In the genomic region with DNA sequence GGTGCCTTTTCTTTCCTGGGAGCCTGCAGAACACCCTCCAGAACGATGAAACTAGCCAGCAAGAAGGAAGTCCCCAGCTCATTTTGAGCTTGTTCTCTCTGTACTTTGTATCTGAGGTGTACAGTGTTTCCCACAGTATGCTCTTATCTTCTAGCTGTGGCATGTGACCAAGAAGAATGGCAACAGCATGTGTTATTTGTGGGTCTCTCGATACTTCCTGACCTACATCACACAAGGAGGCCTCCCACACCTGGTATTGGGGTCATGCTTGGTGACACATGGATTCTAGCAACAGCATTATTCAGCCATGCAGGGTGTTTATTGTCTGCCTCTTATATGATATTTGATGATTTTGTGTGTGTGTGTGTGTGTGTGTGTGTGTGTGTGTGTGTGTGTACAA, we compare ENCODE assay signal across 29 mouse cellular contexts.
DNase-seq lines count a peak whose midpoint lies in the region; ATAC-seq and TF ChIP-seq lines count a peak whose summit lies in the region.
"Had no signal": no experiment of that assay in that cellular context is flagged by ENCODE, and none has a peak within 500 bp of the region (broad histone marks: within the 10 kb centered on the region; RNA-seq: fewer than 3 reads in every experiment).

No protein-coding gene starts in this region.

- TF ChIP-seq POLR2A in thymus, adult 2 months (IDR thresholded peaks at IDR 0.05; ENCODE audit: control insufficient read depth, extremely low read depth, insufficient read depth, low read length, poor library complexity) = no peak

- H3K4me1 ChIP-seq in thymus, adult 2 months (replicated peaks; ENCODE audit: control insufficient read depth, insufficient read depth, low read length) = peaks cover 11% of the 10 kb centered on the region
- H3K4me1 ChIP-seq in forebrain, embryonic 12.5 days = no peaks in the 10 kb centered on the region
- no peaks in the 10 kb centered on the region for H3K4me1 ChIP-seq in heart, embryonic 10.5 days
- H3K4me1 ChIP-seq: forebrain, embryonic 15.5 days; hindbrain, embryonic 10.5 days; hindbrain, embryonic 15.5 days; limb, embryonic 13.5 days; liver, embryonic 13.5 days; neural tube, embryonic 15.5 days had no signal

- peak; percentile 40 for DNase-seq in A20 (ENCODE audit: low read depth, low spot score)
- DNase-seq in T-cell, adult 2 months (ENCODE audit: low spot score) = peak; percentile 4
- DNase-seq in thymus, adult 2 months = peak; percentile 39
- DNase-seq in thymus, postnatal 36 days = peak; percentile 28 to 53
- DNase-seq in frontal cortex, postnatal 36 days (ENCODE audit: low spot score in 2 of 2) = no peak
- DNase-seq in heart, embryonic 10.5 days (ENCODE audit: low spot score) = no peak
- DNase-seq: adrenal gland, postnatal 10 days; cerebellum, adult 8-10 months; cerebellum, postnatal 25 days; heart, postnatal 10 days; kidney, adult 11 months; kidney, postnatal 14 days; liver, embryonic 13.5 days; lung, adult 18-20 months; lung, postnatal 4 days; midbrain, embryonic 14.5 days; retina, postnatal 1 day; right cerebral cortex, postnatal 25 days had no signal

- peak overlapping the region; percentile 77 for H3K27ac ChIP-seq in thymus, adult 2 months (ENCODE audit: control insufficient read depth, insufficient read depth, low read length)
- no peak overlapping the region for H3K27ac ChIP-seq in forebrain, embryonic 12.5 days
- H3K27ac ChIP-seq in heart, embryonic 10.5 days = no peak overlapping the region
- H3K27ac ChIP-seq: forebrain, embryonic 15.5 days; hindbrain, embryonic 10.5 days; hindbrain, embryonic 15.5 days; left cerebral cortex, adult 2 months; limb, embryonic 13.5 days; liver, embryonic 13.5 days; neural tube, embryonic 15.5 days had no signal

- H3K27me3 ChIP-seq in thymus, adult 2 months (ENCODE audit: control insufficient read depth, insufficient read depth, low read length) = no peaks in the 10 kb centered on the region
- no peaks in the 10 kb centered on the region for H3K27me3 ChIP-seq in forebrain, embryonic 12.5 days
- no peaks in the 10 kb centered on the region for H3K27me3 ChIP-seq in heart, embryonic 10.5 days (ENCODE audit: insufficient read depth, poor library complexity, severe bottlenecking)
- H3K27me3 ChIP-seq: forebrain, embryonic 15.5 days; heart, embryonic 12.5 days; hindbrain, embryonic 15.5 days; limb, embryonic 13.5 days; liver, embryonic 13.5 days; neural tube, embryonic 15.5 days had no signal

- H3K9ac ChIP-seq in forebrain, embryonic 12.5 days = no peak overlapping the region
- H3K9ac ChIP-seq: forebrain, embryonic 15.5 days; heart, embryonic 12.5 days; hindbrain, embryonic 15.5 days; limb, embryonic 13.5 days; liver, embryonic 13.5 days; neural tube, embryonic 15.5 days had no signal

- H3K4me3 ChIP-seq in thymus, adult 2 months (ENCODE audit: control insufficient read depth, insufficient read depth, low read length) = no peak overlapping the region
- no peak overlapping the region for H3K4me3 ChIP-seq in forebrain, embryonic 12.5 days (replicated peaks)
- no peak overlapping the region for H3K4me3 ChIP-seq in heart, embryonic 10.5 days
- H3K4me3 ChIP-seq: forebrain, embryonic 15.5 days; heart, embryonic 12.5 days; hindbrain, embryonic 10.5 days; hindbrain, embryonic 15.5 days; left cerebral cortex, adult 2 months; limb, embryonic 13.5 days; liver, embryonic 13.5 days; neural tube, embryonic 15.5 days had no signal

- no peak for ATAC-seq in forebrain, embryonic 12.5 days (ENCODE audit: low FRiP score)
- ATAC-seq: CD4-positive, CD25-positive, alpha-beta regulatory T cell, adult 4 months; forebrain, embryonic 15.5 days; inflammation-experienced regulatory T-cells, adult 6 months; lung, postnatal 0 days had no signal

- 4% methylated on average over 2 of the region's 2 CpGs for WGBS in thymus, adult 2 months
- WGBS in forebrain, embryonic 12.5 days = 84% methylated on average over 2 of the region's 2 CpGs
- WGBS in heart, embryonic 10.5 days = 43% methylated on average over 2 of the region's 2 CpGs

- TF ChIP-seq CTCF in thymus, adult 2 months (IDR thresholded peaks at IDR 0.05; ENCODE audit: borderline replicate concordance, control insufficient read depth, extremely low read depth, insufficient read depth, low read length, poor library complexity) = no peak

- H3K4me2 ChIP-seq in forebrain, embryonic 12.5 days = no peak overlapping the region
- H3K4me2 ChIP-seq: forebrain, embryonic 15.5 days; heart, embryonic 12.5 days; hindbrain, embryonic 15.5 days; limb, embryonic 13.5 days; liver, embryonic 13.5 days; neural tube, embryonic 15.5 days had no signal

- H3K9me3 ChIP-seq in forebrain, embryonic 12.5 days = no peaks in the 10 kb centered on the region
- H3K9me3 ChIP-seq in heart, embryonic 10.5 days = no peaks in the 10 kb centered on the region
- H3K9me3 ChIP-seq: forebrain, embryonic 15.5 days; heart, embryonic 12.5 days; hindbrain, embryonic 10.5 days; hindbrain, embryonic 15.5 days; limb, embryonic 13.5 days; liver, embryonic 13.5 days; neural tube, embryonic 15.5 days had no signal

- H3K36me3 ChIP-seq in thymus, adult 2 months (ENCODE audit: control insufficient read depth, insufficient read depth, low read length) = no peaks in the 10 kb centered on the region
- no peaks in the 10 kb centered on the region for H3K36me3 ChIP-seq in forebrain, embryonic 12.5 days (replicated peaks)
- H3K36me3 ChIP-seq in heart, embryonic 10.5 days = no peaks in the 10 kb centered on the region
- H3K36me3 ChIP-seq: forebrain, embryonic 15.5 days; heart, embryonic 12.5 days; hindbrain, embryonic 10.5 days; hindbrain, embryonic 15.5 days; limb, embryonic 13.5 days; liver, embryonic 13.5 days; neural tube, embryonic 15.5 days had no signal

Comparison
In these comparisons a context has a peak if more than half of its experiments do, and no peak if none do; other contexts are left out.
1. DNase-seq: peak in A20 (single experiment), T-cell, adult 2 months (single experiment), thymus, adult 2 months (single experiment) and thymus, postnatal 36 days (2 of 2); none in frontal cortex, postnatal 36 days (0 of 2) and heart, embryonic 10.5 days (single experiment).